Mouse (Mus musculus) urinary bladder, postnatal 25 days (tissue): ENCODE measurements around the gene Zp3.

Source experiments
- DNase-seq: peaks from one replicate; pipeline ENCODE4 v3.0.0; 2022; ENCODE audit warnings: low spot score

Gene Zp3

DNA sequence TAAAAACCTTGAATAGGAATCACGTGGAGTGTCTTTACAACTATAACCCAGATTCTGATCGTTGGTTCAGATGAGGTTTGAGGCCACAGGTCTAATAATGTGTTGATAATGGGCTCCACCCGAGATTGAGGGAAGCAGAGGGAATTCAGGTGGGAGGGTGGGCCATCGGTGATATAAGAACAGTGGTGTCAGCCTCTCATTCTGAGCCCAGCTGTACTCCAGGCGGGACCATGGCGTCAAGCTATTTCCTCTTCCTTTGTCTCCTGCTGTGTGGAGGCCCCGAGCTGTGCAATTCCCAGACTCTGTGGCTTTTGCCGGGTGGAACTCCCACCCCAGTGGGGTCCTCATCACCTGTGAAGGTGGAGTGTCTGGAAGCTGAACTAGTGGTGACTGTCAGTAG is at the start of gene Zp3:
Gene Zp3, plus strand, starts transcription at position 196 of the 400 bp plus-strand sequence.
- no peak for DNase-seq

DNA sequence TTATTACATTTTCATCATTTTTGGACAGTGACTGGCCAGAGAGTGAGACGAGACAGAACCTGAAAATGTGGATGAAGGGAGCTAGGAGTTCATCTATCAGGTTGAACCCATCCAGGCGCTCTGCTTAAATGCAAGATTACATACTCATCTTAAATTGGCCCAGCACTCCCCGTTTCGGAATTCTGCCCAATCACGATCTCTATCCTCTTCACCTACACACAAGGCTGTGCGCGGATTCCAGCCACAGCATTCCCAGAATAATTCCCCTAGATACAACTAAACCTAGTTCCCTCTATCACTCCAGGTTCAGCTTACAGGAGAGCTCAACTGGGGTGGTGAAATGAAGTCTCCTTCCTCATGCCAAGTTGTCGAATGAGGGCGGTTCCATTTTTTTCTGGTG is 48.4 kb upstream of the Zp3 start:
- DNase-seq: no peak

DNA sequence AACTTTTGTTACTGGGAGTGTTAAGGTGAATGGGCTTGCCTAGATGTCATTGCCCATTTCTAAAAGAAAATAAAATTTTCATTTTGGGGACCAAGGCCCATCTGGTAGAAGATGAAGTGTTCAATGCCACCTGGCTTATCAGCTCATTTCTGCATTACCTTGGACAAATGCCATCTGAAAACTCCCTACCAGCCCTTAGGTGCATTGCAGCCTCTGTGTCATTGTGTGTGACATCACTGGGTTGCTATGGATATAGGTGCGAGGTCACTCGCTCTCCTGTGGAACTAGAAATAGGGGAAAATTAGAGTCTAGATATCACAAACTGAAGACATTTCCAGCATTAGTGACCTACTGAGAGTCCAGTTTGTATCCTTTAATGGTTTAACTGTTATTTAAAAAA is 47.5 kb upstream of the Zp3 start:
- no peak for DNase-seq

GRCm38 (mm10) chr5:135933222-135933899 is 46.5 kb upstream of the Zp3 start:
- no peak for DNase-seq

DNA sequence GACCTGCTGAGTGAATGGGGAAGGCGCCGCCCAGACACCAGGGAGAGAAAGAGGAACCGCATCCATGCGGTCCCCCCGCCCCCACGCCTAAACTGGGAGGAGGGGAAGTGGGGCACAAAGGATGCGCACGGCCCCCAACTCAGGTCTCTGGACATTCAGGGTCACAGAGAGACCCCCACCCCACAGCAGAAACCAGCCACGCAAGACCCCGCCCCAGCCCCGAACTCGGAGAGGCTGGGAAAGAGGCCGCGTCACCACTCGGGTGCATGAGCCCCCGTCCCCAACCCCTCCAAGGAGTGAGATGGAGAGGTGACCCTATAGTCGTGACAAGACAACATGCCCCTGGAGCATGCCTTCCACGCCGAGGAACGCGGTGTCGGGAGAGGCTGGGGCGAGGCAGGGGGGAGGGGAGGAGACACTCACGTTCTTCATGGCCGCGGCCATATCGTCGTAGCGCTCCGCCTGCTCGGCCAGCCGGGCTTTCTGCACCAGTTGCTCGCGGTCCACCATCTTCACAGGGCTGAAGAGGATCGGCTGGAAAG is 45.9 kb upstream of the Zp3 start:
- peak; percentile 56 for DNase-seq

DNA sequence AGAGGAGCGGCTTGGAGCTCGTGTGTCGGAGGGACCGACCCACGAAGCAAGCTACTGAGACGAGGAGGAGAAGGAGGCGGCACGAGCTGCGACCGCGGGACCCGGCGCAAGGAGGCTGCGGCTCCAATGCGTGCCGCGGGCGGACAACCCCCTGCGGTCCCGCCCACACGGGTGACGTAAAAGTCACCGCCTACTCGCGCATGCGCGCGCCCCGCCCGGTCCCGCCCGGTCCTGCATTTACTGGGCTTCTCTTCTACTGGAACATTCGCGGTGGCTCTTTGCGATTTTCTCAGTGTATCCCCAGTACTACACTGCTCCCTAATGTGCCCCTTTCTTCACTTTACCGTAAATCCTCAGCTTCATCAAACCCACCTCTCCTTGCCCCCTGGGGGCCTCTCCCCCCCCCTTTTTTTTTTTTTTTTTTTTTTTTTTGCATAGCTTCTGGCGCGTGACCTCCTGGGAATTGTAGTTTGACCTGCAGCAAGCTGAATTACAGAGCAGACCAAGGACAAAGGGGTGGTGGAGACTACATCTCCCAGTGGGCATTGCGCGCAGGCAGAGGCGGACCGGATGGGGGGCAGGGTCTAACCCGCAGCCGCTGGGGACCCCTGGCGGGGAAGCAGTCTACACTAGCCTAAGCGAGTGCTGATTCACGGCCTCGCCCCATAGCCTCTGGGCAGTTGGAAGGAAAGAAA is 45.3 kb upstream of the Zp3 start, which contains the start of gene Ywhag:
Gene Ywhag, minus strand, starts transcription at position 136 of the 695 bp plus-strand sequence.
- DNase-seq: peak; percentile 99

GRCm38 (mm10) chr5:135935176-135935523 is 44.7 kb upstream of the Zp3 start:
- no peak for DNase-seq

DNA sequence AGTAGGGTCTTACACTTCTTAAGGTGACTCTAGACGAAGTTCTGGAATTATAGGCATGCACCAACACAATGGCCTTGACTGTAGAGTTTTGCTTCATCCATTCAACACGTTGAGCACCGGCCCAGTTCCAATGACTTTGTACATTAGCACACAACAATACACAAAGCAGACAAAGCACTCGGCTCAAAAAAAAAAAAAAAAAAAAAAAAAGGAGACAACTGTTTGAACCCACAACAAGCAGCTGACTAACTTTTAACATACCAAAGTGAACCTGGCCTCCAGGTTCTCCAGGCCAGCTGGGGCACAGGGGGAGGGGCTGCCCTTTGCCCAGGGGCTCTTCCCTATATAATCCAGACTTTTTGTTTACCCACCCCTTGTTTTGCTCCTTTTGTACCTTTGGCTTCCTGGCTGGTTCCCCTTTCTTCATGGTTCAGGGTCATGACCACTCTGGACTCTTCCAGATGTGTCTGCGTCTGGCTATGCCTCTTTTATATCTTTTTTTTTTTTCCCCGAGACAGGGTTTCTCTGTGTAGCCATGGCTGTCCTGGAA is 44.2 kb upstream of the Zp3 start:
- no peak for DNase-seq

DNA sequence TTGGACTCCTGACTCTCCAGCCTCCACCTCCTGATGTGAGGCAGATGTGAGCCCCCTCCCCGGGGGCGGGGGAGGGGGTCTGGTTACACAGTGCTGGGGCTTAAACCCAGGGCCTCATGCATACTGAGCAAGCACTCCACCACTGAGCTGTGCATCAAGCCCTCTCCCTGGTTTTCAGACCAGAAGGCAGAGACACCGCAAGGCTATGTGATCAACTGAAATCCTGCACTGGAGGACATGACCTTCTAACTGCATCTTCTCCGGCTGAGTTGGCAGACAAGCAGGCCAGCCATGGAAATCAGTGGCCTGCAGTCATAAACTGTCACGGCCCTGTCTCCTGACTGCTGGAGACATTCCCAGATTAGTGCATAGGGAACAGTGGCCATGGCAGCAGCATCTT is 39.3 kb upstream of the Zp3 start:
- DNase-seq: no peak

DNA sequence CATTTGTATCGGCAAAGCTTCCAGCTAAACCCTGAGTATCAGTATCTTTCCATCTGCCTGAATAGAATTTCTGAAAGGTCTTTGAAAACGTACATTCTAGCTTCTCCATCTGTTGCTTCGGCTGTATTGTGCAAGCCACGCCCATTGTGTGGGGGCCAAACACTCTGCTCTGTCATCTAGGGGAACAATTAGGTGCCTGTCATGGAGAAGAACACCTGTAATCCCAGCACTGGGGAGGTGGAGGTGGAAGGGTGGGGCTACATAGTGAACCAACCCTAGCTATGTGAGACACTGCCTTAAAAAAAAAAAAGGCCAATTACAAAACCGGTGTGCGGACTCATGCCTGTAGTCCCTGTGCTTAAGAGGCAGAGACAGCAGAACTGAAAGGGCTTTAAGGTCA is 37.2 kb upstream of the Zp3 start:
- DNase-seq: no peak

DNA sequence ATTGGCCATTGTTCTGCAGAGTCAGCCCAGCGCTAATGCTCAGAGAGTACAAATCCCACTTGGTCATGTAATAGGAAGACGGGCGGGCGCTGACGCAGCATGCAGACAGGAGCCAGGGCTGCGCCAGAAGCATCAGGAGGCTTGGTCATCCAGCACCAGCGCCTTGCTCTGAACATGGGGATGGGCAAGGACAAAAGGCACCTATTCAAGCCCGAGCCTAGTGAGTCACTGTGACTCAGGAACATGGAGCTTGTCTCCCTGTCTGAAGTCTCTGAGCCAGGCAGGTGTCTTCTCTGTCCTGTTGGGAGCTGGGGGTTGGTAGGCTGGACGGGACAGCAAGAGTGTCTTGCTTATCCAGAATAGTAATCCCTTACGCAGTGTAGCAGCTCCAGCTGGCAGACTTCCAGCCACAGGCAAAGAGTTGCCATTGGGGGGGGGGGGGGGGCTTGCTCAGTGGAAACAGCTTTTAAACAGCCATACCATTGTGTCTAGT is 33.9 kb upstream of the Zp3 start:
- DNase-seq: no peak

GRCm38 (mm10) chr5:135946621-135947020 is 33.3 kb upstream of the Zp3 start:
- no peak for DNase-seq

GRCm38 (mm10) chr5:135950710-135951412 is 29.0 kb upstream of the Zp3 start:
- DNase-seq: no peak

- DNase-seq: no peak
Measured at GRCm38 (mm10) chr5:135951660-135952059, 28.2 kb upstream of the Zp3 start.

GRCm38 (mm10) chr5:135952830-135953229 is 27.1 kb upstream of the Zp3 start:
- no peak for DNase-seq

GRCm38 (mm10) chr5:135956300-135957206 is 23.3 kb upstream of the Zp3 start:
- DNase-seq: no peak

DNA sequence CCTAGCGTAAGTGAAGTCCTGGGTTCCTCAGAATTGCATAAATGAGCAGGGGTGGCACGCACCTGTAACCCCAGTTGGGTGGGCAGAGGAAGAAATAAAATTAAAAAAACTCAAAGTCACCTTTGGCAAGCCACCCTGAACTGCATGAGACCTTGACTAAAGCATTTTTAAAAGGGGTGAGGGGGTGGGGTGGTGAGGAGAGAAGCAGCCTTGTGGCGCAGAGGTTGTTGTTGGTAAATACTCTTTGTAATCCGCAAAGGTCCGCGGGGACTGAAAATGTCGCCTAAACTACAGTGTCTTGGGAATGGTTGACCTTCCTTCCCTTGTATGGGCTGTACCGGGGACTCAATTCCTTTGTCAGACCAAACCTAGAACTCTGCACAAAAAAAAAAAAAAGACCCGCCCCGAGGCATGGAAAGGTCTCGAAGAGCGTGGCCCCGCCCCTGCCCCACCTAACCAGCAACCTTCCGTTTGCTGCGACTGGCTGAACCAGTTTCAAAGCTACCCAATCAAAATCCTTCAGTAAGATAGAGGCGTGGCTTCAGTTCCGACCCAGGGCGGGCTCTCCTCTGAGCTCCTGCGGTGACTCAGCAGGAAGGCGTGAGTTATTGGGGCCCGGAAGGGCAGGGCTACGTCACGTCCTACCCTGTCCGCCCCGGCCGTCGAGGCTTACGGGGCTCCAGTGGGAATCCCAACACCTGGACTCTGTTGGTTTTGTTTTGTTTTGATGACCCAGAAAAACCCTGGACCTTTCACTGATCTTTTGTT is 22.5 kb upstream of the Zp3 start:
- DNase-seq: peak; percentile 78

DNA sequence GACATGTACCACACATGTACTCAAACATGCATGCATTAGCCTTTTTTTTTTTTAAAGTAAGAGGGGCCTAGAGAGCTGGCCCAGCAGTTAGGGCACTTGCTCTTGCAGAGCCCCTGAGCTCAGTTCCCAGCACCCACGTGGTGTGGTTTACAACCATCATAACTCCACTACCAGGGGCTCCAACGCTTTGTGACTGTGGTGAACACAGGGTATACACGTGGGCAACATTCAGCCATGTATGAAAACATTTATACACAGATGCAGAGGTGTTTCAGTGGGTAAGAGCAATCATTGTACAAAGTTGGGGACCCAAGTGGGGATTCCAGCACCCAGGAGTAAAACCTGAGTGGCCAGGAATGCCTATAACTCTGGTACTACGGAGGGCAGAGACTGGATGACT is 21.5 kb upstream of the Zp3 start:
- no peak for DNase-seq

- DNase-seq: no peak
Measured at GRCm38 (mm10) chr5:135959911-135960310, 20.0 kb upstream of the Zp3 start.

- no peak for DNase-seq
Measured at GRCm38 (mm10) chr5:135960909-135961635, 18.8 kb upstream of the Zp3 start.
